Mouse (Mus musculus): ENCODE data around the gene Stambpl1.
"Not testable (repeated sequence)": the region's sequence is repeated elsewhere in the genome, so short reads cannot be mapped to it uniquely, and the experiment has no call there.

The Stambpl1 gene

GRCm38 (mm10) chr19:34198066-34198465 is 6.0 kb downstream of the Stambpl1 start:
- DNase-seq (ENCODE audit: low read depth, low spot score) = no peak

- DNase-seq (ENCODE audit: low read depth, low spot score) = no peak
Measured at GRCm38 (mm10) chr19:34198901-34199300, 6.9 kb downstream of the Stambpl1 start.

GRCm38 (mm10) chr19:34199488-34199887 is 7.5 kb downstream of the Stambpl1 start:
- DNase-seq (ENCODE audit: low read depth, low spot score) = no peak

GRCm38 (mm10) chr19:34202668-34203067 is 10.6 kb downstream of the Stambpl1 start:
- DNase-seq (ENCODE audit: low read depth, low spot score) = no peak

- DNase-seq (ENCODE audit: low read depth, low spot score) = not testable (repeated sequence)
Measured at GRCm38 (mm10) chr19:34206128-34206527, 14.1 kb downstream of the Stambpl1 start.

- DNase-seq (ENCODE audit: low read depth, low spot score) = no peak
Measured at GRCm38 (mm10) chr19:34206760-34207440, 14.9 kb downstream of the Stambpl1 start.

GRCm38 (mm10) chr19:34209031-34209430 is 17.0 kb downstream of the Stambpl1 start:
- no peak for DNase-seq (ENCODE audit: low read depth, low spot score)

- no peak for DNase-seq (ENCODE audit: low read depth, low spot score)
Measured at GRCm38 (mm10) chr19:34209930-34210581, 18.0 kb downstream of the Stambpl1 start.

GRCm38 (mm10) chr19:34210841-34211240 is 18.8 kb downstream of the Stambpl1 start:
- no peak for DNase-seq (ENCODE audit: low read depth, low spot score)

- DNase-seq (ENCODE audit: low read depth, low spot score) = no peak
Measured at GRCm38 (mm10) chr19:34212489-34213250, 20.6 kb downstream of the Stambpl1 start.

- DNase-seq (ENCODE audit: low read depth, low spot score) = no peak
Measured at GRCm38 (mm10) chr19:34213251-34213645, 21.2 kb downstream of the Stambpl1 start.

GRCm38 (mm10) chr19:34214136-34214535 is 22.1 kb downstream of the Stambpl1 start:
- DNase-seq (ENCODE audit: low read depth, low spot score) = no peak

- DNase-seq (ENCODE audit: low read depth, low spot score) = no peak
Measured at GRCm38 (mm10) chr19:34216956-34217355, 24.9 kb downstream of the Stambpl1 start.

- DNase-seq (ENCODE audit: low read depth, low spot score) = no peak
Measured at GRCm38 (mm10) chr19:34217761-34218160, 25.7 kb downstream of the Stambpl1 start.

- no peak for DNase-seq (ENCODE audit: low read depth, low spot score)
Measured at GRCm38 (mm10) chr19:34219260-34219968, 27.4 kb downstream of the Stambpl1 start.

- DNase-seq (ENCODE audit: low read depth, low spot score) = no peak
Measured at GRCm38 (mm10) chr19:34220732-34221380, 28.8 kb downstream of the Stambpl1 start.

GRCm38 (mm10) chr19:34222805-34223204 is 30.8 kb downstream of the Stambpl1 start:
- no peak for DNase-seq (ENCODE audit: low read depth, low spot score)

- DNase-seq (ENCODE audit: low read depth, low spot score) = no peak
Measured at GRCm38 (mm10) chr19:34231596-34231995, 39.6 kb downstream of the Stambpl1 start.

GRCm38 (mm10) chr19:34232326-34232725 is 40.3 kb downstream of the Stambpl1 start:
- DNase-seq (ENCODE audit: low read depth, low spot score) = no peak

- no peak for DNase-seq (ENCODE audit: low read depth, low spot score)
Measured at GRCm38 (mm10) chr19:34233944-34234343, 41.9 kb downstream of the Stambpl1 start.

GRCm38 (mm10) chr19:34236049-34236448 is 44.0 kb downstream of the Stambpl1 start:
- DNase-seq (ENCODE audit: low read depth, low spot score) = no peak
